Mouse (Mus musculus) heart, postnatal 0 days (tissue): Measurements from ENCODE around the gene Tbck.

Source experiments
- CTCF ChIP-seq: IDR thresholded peaks from 2 replicates; pipeline ENCODE4 v1.5.1; 2016; ENCODE audit warnings: antibody characterized with exemption, control low read depth, low read depth
- EP300 ChIP-seq: IDR thresholded peaks from 2 replicates; pipeline ENCODE4 v1.6.1; 2016; ENCODE audit warnings: antibody characterized with exemption, low read depth

- TF ChIP-seq CTCF (no peak), EP300 (no peak)
Measured at GRCm38 (mm10) chr3:132838656-132839417, 154.9 kb downstream of the Tbck start.
